Mouse (Mus musculus): Measurements from ENCODE around the gene Mettl9. TPM values are rescaled to one million over a fixed set of nuclear protein-coding genes. Genes with fewer than 3 reads are reported as not detected.

Mettl9 gene
- total and polyA plus RNA-seq, 3 experiments, result 25.8 to 75.0 (median 44.3) TPM

DNA sequence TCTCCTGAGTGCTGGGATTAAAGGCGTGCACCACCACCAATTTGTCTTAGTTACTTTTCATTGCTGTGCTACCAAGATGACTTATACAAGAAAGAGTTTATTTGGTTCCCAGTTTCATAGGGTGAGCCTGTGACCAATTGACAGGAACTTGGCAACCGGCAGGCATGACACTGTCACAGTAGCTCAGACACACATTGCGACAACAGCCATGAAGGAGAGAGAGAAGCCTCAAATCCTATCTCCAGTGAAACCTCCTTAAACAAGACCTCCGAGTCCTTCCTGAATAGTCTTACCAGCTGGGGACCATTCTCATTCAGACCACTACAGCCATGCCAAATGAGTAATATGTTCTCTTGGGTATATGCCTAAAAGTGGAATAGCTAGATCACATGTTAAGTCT lies 18.8 kb downstream of the Mettl9 start:
- H3K79me2 ChIP-seq (replicated peaks; ENCODE audit: control insufficient read depth, extremely low read depth, insufficient read depth, poor library complexity, severe bottlenecking), result no peaks in the 10 kb centered on the region
- no peaks in the 10 kb centered on the region for H3K27me3 ChIP-seq (replicated peaks)
- H3K4me3 ChIP-seq (replicated peaks in 1 of 3; ENCODE audit: low read depth in 2 of 3, low read length in 2 of 3, poor library complexity in 1 of 3), result no peak overlapping the region
- in situ Hi-C loops (cut with MboI; ENCODE audit: low pct_ligation_motif_present, low pct_unique_long_range_greater_than_20kb, low sequenced_read_pairs), result no loop called here
- dilution Hi-C loops (cut with MboI; ENCODE audit: extremely low pct_ligation_motif_present, extremely low pct_unique_long_range_greater_than_20kb, low sequenced_read_pairs), result no loop called here
- no peak overlapping the region for H3K27ac ChIP-seq (ENCODE audit: insufficient read depth, low read depth)
- no peaks in the 10 kb centered on the region for H3K9me3 ChIP-seq (replicated peaks; ENCODE audit: low read length)
- no peaks in the 10 kb centered on the region for H3K4me1 ChIP-seq (ENCODE audit: control insufficient read depth in 1 of 2, insufficient read depth in 2 of 2)
- no peak for DNase-seq (ENCODE audit: extremely low read depth)
- H3K9ac ChIP-seq (ENCODE audit: insufficient read depth, low read depth), result no peak overlapping the region
- no peak for TF ChIP-seq POLR2AphosphoS2 (IDR thresholded peaks at IDR 0.05; ENCODE audit: low read depth, low read length)
- TF ChIP-seq MEF2A (IDR thresholded peaks at IDR 0.05; ENCODE audit: borderline replicate concordance, low read depth, low read length), result no peak
- TF ChIP-seq SMC3 (IDR thresholded peaks at IDR 0.05; ENCODE audit: low read depth, low read length), result no peak
- TF ChIP-seq USF2 (conservative IDR thresholded peaks at IDR 0.05; ENCODE audit: low read depth, low read length), result no peak
- TF ChIP-seq BHLHE40 (IDR thresholded peaks at IDR 0.05; ENCODE audit: low read depth, low read length), result no peak
- TF ChIP-seq ZKSCAN1 (IDR thresholded peaks at IDR 0.05; ENCODE audit: borderline replicate concordance, low read depth, low read length), result no peak
- TF ChIP-seq MAX (IDR thresholded peaks at IDR 0.05; ENCODE audit: low read length), result no peak
- no peak for TF ChIP-seq TCF12 (IDR thresholded peaks at IDR 0.05; ENCODE audit: low read depth, low read length)
- TF ChIP-seq IRF4 (IDR thresholded peaks at IDR 0.05; ENCODE audit: low read depth, low read length), result no peak
- no peak for TF ChIP-seq USF1 (IDR thresholded peaks at IDR 0.05; ENCODE audit: low read depth, low read length)
- H3K36me3 ChIP-seq (replicated peaks in 1 of 2; ENCODE audit: control insufficient read depth in 1 of 2, insufficient read depth in 1 of 2, low read length in 1 of 2), result peaks cover 25 to 86% of the 10 kb centered on the region in 2 experiments
- no peak overlapping the region for H3K4me2 ChIP-seq (ENCODE audit: insufficient read depth, low read depth, poor library complexity, severe bottlenecking)

- dilution Hi-C loops (cut with MboI; ENCODE audit: extremely low pct_ligation_motif_present, extremely low pct_unique_long_range_greater_than_20kb, low sequenced_read_pairs) (no loop called here), in situ Hi-C loops (cut with MboI; ENCODE audit: low pct_ligation_motif_present, low pct_unique_long_range_greater_than_20kb, low sequenced_read_pairs) (no loop called here)
- Histone ChIP-seq H3K79me2 (replicated peaks; ENCODE audit: control insufficient read depth, extremely low read depth, insufficient read depth, poor library complexity, severe bottlenecking) (no peaks in the 10 kb centered on the region), H3K4me3 (replicated peaks in 1 of 3; ENCODE audit: low read depth in 2 of 3, low read length in 2 of 3, poor library complexity in 1 of 3) (no peak overlapping the region), H3K9ac (ENCODE audit: insufficient read depth, low read depth) (no peak overlapping the region), H3K9me3 (replicated peaks; ENCODE audit: low read length) (no peaks in the 10 kb centered on the region), H3K4me2 (ENCODE audit: insufficient read depth, low read depth, poor library complexity, severe bottlenecking) (no peak overlapping the region), H3K4me1 (ENCODE audit: control insufficient read depth in 1 of 2, insufficient read depth in 2 of 2) (no peaks in the 10 kb centered on the region), H3K27ac (ENCODE audit: insufficient read depth, low read depth) (no peak overlapping the region), H3K36me3 (replicated peaks in 1 of 2; ENCODE audit: control insufficient read depth in 1 of 2, insufficient read depth in 1 of 2, low read length in 1 of 2) (peaks cover 19 to 80% of the 10 kb centered on the region in 2 experiments), H3K27me3 (replicated peaks) (no peaks in the 10 kb centered on the region)
- no peak for TF ChIP-seq ZMIZ1 (IDR thresholded peaks at IDR 0.05; ENCODE audit: low read depth, low read length)
- TF ChIP-seq BHLHE40 (IDR thresholded peaks at IDR 0.05; ENCODE audit: low read depth, low read length), result no peak
- TF ChIP-seq ZKSCAN1 (IDR thresholded peaks at IDR 0.05; ENCODE audit: borderline replicate concordance, low read depth, low read length), result no peak
- no peak for TF ChIP-seq E2F4 (IDR thresholded peaks at IDR 0.05; ENCODE audit: insufficient replicate concordance, low read depth, low read length)
- TF ChIP-seq TBP (conservative IDR thresholded peaks at IDR 0.05; ENCODE audit: low read depth, low read length), result no peak
- no peak for TF ChIP-seq KAT2A (IDR thresholded peaks at IDR 0.05; ENCODE audit: insufficient replicate concordance, low read length)
- TF ChIP-seq IRF4 (IDR thresholded peaks at IDR 0.05; ENCODE audit: low read depth, low read length), result no peak
- TF ChIP-seq POLR2A (IDR thresholded peaks at IDR 0.05; ENCODE audit: low read depth, low read length), result no peak
- TF ChIP-seq GABPA (IDR thresholded peaks at IDR 0.05; ENCODE audit: insufficient replicate concordance, low read depth, low read length), result no peak
- TF ChIP-seq ZNF384 (IDR thresholded peaks at IDR 0.05; ENCODE audit: low read depth, low read length), result no peak
- TF ChIP-seq MEF2A (IDR thresholded peaks at IDR 0.05; ENCODE audit: borderline replicate concordance, low read depth, low read length), result no peak
- no peak for TF ChIP-seq USF1 (IDR thresholded peaks at IDR 0.05; ENCODE audit: low read depth, low read length)
- no peak for TF ChIP-seq NELFE (IDR thresholded peaks at IDR 0.05; ENCODE audit: low read depth, low read length)
- TF ChIP-seq MAFK (IDR thresholded peaks at IDR 0.05; ENCODE audit: insufficient replicate concordance, low read length), result no peak
- no peak for TF ChIP-seq SMC3 (IDR thresholded peaks at IDR 0.05; ENCODE audit: low read depth, low read length)
- no peak for TF ChIP-seq CHD1 (IDR thresholded peaks at IDR 0.05; ENCODE audit: low read depth, low read length)
- TF ChIP-seq UBTF (IDR thresholded peaks at IDR 0.05; ENCODE audit: low read depth, low read length), result no peak
- no peak for TF ChIP-seq JUN (IDR thresholded peaks at IDR 0.05; ENCODE audit: insufficient read depth, low read depth, low read length)
- TF ChIP-seq CTCF (conservative IDR thresholded peaks at IDR 0.05 in 1 of 2, IDR thresholded peaks at IDR 0.05 in 1 of 2; ENCODE audit: low read depth in 2 of 2, low read length in 2 of 2), result no peak
- TF ChIP-seq MAZ (IDR thresholded peaks at IDR 0.05; ENCODE audit: low read depth, low read length), result no peak
- no peak for DNase-seq (ENCODE audit: extremely low read depth)
Measured at GRCm38 (mm10) chr7:121059477-121060218, 25.4 kb downstream of the Mettl9 start.
